Mouse (Mus musculus) limb, embryonic 10.5 days (tissue): Measurements from ENCODE around the gene Sox6. TPM values are rescaled to one million over a fixed set of nuclear protein-coding genes. Genes with fewer than 3 reads are reported as not detected.

Experiments
- DNase-seq: peaks from one replicate; pipeline ENCODE4 v3.0.0-alpha.2; 2017; ENCODE audit warnings: low spot score
- H3K27ac ChIP-seq: fragments of 300-500 bp; sonication (generic); 2 replicates; pipeline ENCODE4 v1.5.1; 2016; ENCODE audit warnings: mild to moderate bottlenecking
- H3K27me3 ChIP-seq: fragments of 300-500 bp; sonication (generic); 2 replicates; pipeline ENCODE4 v1.6.1; 2016; ENCODE audit warnings: low read depth, mild to moderate bottlenecking; ENCODE audit not compliant: poor library complexity, severe bottlenecking
- H3K36me3 ChIP-seq: fragments of 300-500 bp; sonication (generic); 2 replicates; pipeline ENCODE4 v1.6.1; 2016; ENCODE audit warnings: mild to moderate bottlenecking, moderate library complexity
- H3K4me1 ChIP-seq: fragments of 300-500 bp; sonication (generic); 2 replicates; pipeline ENCODE4 v1.6.1; 2016
- H3K4me3 ChIP-seq: fragments of 300-500 bp; sonication (generic); 2 replicates; pipeline ENCODE4 v1.5.1; 2016; ENCODE audit warnings: mild to moderate bottlenecking, moderate library complexity
- H3K9me3 ChIP-seq: fragments of 300-500 bp; sonication (generic); replicated peaks from 2 replicates; pipeline ENCODE4 v1.6.1; 2016; ENCODE audit warnings: mild to moderate bottlenecking
- WGBS: fragments of 180-500 bp; shearing (Covaris S2); methylation state at CpG from one replicate; pipeline ENCODE4 v1.1.7; 2016; 5-methylcytosine and 5-hydroxymethylcytosine counted together
- polyA plus RNA-seq: library from polyadenylated mRNA; unstranded; fragments of >200 nt; fragmentation: Nextera tagmentation; extraction: Ambion mirVana; gene quantifications from 2 replicates; pipeline ENCODE4 v1.2.1, GENCODE M21; 2016

The Sox6 gene
- polyA plus RNA-seq, 1 experiment from 2014 or later: 23.7 TPM

DNA sequence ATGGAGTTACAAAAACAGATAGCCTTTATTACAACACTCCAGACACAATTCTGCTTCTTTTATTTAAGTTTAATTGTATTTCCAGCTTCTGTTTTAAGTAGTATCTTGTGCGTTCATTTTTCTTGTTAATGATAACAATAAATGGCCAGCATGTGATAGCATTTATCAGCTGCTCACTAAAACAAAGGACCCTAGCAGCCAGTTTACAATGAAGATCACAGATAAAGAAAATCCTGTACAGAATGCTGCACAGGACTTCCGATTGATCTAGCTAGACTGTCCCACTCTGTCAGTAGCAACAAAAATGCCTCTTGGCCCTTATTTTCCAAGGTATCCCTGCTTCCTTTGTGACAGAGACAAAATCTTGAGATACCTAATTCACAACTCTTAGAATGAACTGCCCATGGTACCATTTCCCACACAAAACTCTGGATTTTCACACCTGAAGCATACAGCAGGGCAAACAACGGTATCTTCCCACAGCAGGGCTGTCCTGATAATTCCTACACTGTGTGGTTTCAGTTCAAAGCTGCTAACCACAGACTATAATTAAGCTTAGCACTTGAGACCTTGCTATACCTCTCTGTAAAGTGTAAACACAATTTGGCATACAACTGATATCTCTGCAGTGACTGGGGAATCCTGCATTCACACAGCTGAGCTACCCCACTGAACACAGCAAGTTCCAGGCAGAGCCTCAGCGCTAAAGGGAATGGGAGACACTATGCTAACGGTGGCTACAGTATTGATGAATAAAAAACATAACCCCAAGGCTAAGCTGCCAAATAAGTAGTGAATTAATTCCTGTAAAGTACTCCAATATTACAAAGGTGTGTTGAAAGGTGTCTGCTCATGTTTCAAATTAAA is 134.4 kb downstream of the Sox6 start:
- peaks cover 27% of the 10 kb centered on the region for H3K4me1 ChIP-seq
- peaks cover 47% of the 10 kb centered on the region for H3K27me3 ChIP-seq
- H3K36me3 ChIP-seq: no peaks in the 10 kb centered on the region
- no peak for DNase-seq
- WGBS: 56% methylated on average over 5 of the region's 5 CpGs
- H3K4me3 ChIP-seq: no peak overlapping the region
- H3K9me3 ChIP-seq: no peaks in the 10 kb centered on the region
- H3K27ac ChIP-seq: no peak overlapping the region

DNA sequence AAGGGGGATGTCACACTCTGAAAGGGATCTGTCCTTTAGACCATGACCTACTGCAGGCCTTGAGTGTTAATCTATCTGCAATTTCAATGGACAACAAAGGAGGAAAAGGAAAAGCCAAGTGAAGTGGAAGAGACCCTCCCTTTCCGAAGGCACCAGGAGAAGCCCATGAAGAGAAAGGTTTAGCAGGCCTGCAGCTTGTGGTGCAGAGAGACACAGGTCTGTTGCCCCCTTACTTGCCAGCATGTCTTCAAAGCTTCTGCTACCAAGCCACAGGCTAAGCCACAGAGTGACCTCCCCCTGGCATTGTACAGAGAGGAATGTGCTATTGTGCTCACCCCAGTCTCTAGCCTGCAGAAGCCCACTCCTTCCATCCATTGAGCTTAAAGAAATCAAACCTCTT is 135.2 kb downstream of the Sox6 start:
- Histone ChIP-seq H3K9me3 (no peaks in the 10 kb centered on the region), H3K27me3 (peaks cover 52% of the 10 kb centered on the region), H3K4me3 (no peak overlapping the region), H3K36me3 (no peaks in the 10 kb centered on the region), H3K4me1 (peaks cover 27% of the 10 kb centered on the region), H3K27ac (no peak overlapping the region)
- no peak for DNase-seq
- WGBS: 82% methylated on average over 1 of the region's 1 CpGs

DNA sequence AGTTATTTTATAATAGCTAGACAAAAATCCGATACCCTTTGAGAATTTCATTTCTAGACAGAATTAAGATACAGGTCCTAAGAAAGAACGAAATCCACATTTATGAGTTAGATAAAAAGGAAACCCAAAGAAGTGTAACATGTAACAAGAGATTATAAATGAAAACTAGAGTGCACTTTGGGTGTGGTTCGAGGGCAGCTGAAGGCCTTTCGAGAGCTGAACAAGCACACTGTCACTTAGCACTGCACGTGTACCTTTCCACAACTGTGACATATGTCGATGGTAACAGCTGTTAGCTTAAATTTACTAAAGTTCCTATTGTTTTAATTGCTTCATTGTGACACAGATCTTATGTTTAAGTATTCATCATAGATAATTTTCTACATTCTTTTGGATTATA is 142.8 kb downstream of the Sox6 start:
- peaks cover 70% of the 10 kb centered on the region for H3K27me3 ChIP-seq
- H3K27ac ChIP-seq: no peak overlapping the region
- DNase-seq: no peak
- peaks cover 38% of the 10 kb centered on the region for H3K4me1 ChIP-seq
- H3K4me3 ChIP-seq: no peak overlapping the region
- H3K9me3 ChIP-seq: no peaks in the 10 kb centered on the region
- 89% methylated on average over 6 of the region's 6 CpGs for WGBS
- no peaks in the 10 kb centered on the region for H3K36me3 ChIP-seq

DNA sequence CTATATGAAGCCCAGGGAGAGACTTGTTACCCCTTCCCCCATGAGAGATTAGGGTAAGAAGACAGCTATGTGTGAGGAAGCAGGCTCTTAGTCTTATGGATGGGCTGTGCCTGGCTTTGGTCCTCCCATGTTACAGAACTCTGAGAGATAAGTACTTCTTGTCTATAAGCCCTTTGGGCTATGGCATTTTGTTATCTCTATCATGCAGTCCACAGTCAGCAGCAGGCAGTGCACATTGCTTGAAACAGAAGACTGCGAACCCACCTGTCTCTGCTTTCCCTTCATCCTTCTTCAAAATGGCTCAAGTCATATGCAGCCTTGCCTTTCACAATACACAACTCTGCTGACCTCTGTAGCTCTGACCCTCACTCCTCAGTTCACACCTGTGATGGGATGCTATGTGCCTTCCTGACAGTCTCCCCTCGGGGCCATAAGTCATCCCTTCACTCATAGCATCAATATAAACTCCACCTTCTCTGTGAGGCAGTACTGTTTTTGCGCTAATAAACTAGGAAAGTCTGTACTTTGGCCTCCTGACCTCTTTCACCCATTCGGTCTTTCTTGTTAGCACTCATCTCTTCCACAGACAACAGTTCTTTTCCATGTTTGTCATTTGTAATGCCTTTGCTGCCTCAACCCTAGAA is 143.4 kb downstream of the Sox6 start:
- WGBS: 80% methylated on average over 4 of the region's 4 CpGs
- Histone ChIP-seq H3K27me3 (peaks cover 65% of the 10 kb centered on the region), H3K9me3 (no peaks in the 10 kb centered on the region), H3K36me3 (no peaks in the 10 kb centered on the region), H3K4me3 (no peak overlapping the region), H3K27ac (no peak overlapping the region), H3K4me1 (peaks cover 45% of the 10 kb centered on the region)
- no peak for DNase-seq

DNA sequence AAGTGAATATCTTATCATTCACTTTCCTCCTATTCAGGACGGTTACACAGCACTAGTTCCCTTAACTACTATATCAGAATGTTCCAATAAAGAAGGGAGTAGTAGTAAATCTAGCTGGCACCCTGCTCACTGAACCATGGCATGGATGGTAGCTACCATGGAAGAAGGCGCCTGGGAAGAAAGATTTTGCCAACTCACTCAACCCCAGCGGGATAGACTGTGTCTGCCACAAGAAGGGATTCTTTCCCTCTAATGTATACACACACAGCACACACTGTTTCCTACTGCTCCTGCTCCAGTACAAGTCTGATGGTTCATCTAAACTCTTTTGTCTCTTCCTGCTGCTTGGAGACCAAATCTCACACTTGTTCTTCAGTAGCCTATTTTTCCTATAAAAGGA is 147.1 kb downstream of the Sox6 start:
- H3K4me3 ChIP-seq: no peak overlapping the region
- no peak for DNase-seq
- WGBS: 88% methylated on average over 3 of the region's 3 CpGs
- H3K9me3 ChIP-seq: no peaks in the 10 kb centered on the region
- H3K36me3 ChIP-seq: no peaks in the 10 kb centered on the region
- no peak overlapping the region for H3K27ac ChIP-seq
- peaks cover 40% of the 10 kb centered on the region for H3K4me1 ChIP-seq
- peaks cover 66% of the 10 kb centered on the region for H3K27me3 ChIP-seq

DNA sequence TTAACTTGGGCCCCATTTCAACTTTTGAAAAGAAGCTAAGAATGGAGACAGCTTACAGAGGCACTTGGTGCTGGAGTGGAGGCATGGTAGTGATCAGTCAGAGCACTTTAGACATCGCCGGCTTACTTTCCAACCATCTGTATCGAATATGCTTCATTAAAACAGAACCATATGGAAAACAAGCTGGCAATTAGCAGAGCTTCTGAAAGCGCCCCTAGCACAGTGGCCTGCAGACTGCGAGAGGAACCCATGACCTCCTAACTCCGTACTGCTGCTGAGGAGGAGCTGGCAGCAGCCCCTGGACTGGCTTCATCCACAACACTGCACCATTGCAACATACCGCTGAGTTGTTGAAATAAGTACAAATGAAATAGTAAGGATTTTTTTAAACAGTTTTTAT is 148.7 kb downstream of the Sox6 start:
- DNase-seq: peak; percentile 59
- H3K27me3 ChIP-seq: peaks cover 71% of the 10 kb centered on the region
- H3K36me3 ChIP-seq: no peaks in the 10 kb centered on the region
- H3K9me3 ChIP-seq: no peaks in the 10 kb centered on the region
- H3K4me1 ChIP-seq: peaks cover 29% of the 10 kb centered on the region
- H3K4me3 ChIP-seq: no peak overlapping the region
- H3K27ac ChIP-seq: no peak overlapping the region
- 32% methylated on average over 7 of the region's 7 CpGs for WGBS

DNA sequence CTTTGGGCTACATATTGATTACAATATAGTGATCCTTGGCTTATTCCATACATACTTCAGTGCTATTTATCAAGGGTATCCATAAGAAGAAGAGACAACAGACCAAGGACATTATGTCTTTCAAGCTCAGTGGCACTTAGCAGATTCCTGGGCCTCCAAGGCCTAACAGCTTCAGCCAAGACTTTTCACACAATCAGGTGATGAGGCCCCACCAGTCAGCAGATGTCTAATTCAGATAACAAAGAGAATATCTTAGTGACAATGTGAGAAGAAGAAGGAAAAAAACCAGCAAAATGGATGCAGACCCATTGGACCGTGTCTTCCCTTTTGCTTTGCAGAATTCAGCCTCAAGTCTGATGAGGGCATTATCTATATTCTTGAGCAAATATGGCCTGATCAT is 150.0 kb downstream of the Sox6 start:
- DNase-seq: no peak
- Histone ChIP-seq H3K4me1 (peaks cover 20% of the 10 kb centered on the region), H3K27ac (no peak overlapping the region), H3K36me3 (no peaks in the 10 kb centered on the region), H3K4me3 (no peak overlapping the region), H3K27me3 (peaks cover 58% of the 10 kb centered on the region), H3K9me3 (no peaks in the 10 kb centered on the region)
- WGBS: 97% methylated on average over 1 of the region's 1 CpGs

DNA sequence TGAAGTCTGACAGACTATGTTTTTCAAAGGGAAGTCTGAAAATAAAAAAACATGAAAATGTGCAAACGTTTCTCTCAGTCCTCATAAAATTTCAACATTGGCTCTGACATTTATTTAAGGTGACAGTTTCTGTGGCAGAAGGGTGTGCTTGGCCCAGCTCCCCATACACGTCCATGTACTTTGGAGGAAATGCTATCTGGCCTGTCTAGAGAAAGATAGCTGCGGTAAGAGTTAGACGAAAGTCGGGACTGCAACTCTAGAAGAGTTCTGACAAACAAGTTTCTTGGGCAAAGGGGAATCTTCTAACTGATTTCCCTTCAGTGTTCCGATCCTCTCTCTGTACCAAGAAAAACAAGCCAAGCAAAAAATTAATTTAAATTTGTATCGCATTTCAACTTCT is 150.5 kb downstream of the Sox6 start:
- H3K27me3 ChIP-seq: peaks cover 53% of the 10 kb centered on the region
- H3K27ac ChIP-seq: no peak overlapping the region
- WGBS: 89% methylated on average over 7 of the region's 7 CpGs
- H3K36me3 ChIP-seq: no peaks in the 10 kb centered on the region
- H3K9me3 ChIP-seq: no peaks in the 10 kb centered on the region
- H3K4me3 ChIP-seq: no peak overlapping the region
- no peak for DNase-seq
- H3K4me1 ChIP-seq: peaks cover 18% of the 10 kb centered on the region

DNA sequence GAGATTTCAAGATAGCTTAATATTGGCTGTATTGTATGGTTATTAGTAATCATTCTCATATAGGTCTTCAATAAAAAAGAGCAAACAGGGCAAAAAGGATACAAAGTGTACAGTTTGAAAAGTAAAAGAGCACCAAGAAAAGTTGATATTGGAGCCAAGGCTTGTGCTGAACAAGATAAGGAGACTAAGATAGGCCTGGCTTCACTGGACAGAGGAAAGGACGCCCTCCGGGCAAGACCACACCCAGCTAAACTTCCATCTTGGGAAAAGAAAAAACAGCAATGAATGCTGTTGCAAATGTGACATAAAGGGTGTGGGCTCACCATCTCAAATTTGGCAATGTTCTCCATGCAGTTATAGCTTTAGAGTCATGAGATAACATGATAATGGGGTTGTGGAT is 165.7 kb downstream of the Sox6 start:
- DNase-seq: no peak
- H3K36me3 ChIP-seq: no peaks in the 10 kb centered on the region
- H3K4me3 ChIP-seq: no peak overlapping the region
- no peak overlapping the region for H3K27ac ChIP-seq
- 91% methylated on average over 2 of the region's 2 CpGs for WGBS
- peaks cover 4% of the 10 kb centered on the region; the same call in 1 of the 2 replicates for H3K27me3 ChIP-seq
- peaks cover 13% of the 10 kb centered on the region for H3K4me1 ChIP-seq
- H3K9me3 ChIP-seq: no peaks in the 10 kb centered on the region

DNA sequence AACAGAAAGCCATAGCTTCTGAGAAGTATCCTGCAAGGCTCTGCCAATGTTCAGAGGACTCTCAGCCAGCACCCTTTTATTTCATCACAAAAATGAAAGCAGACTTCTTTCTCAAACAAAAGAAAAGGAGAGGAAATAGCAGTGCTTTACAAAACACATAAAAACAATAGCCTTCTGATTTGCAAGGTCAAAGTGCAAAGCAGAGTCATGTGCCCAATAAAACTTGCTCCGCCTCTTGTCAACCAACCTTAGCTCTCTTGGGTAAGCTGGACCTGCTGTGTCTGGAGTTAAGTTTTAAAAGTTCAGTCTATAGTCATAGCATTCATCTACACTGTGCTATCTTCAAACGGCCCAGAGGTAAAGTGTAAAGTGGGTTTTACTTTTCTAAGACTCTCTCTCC is 170.1 kb downstream of the Sox6 start:
- peaks cover 41% of the 10 kb centered on the region for H3K4me1 ChIP-seq
- no peak for DNase-seq
- no peaks in the 10 kb centered on the region for H3K27me3 ChIP-seq
- H3K36me3 ChIP-seq: no peaks in the 10 kb centered on the region
- no peak overlapping the region for H3K4me3 ChIP-seq
- H3K27ac ChIP-seq: peak overlapping the region; percentile 4; the same call in 1 of the 2 replicates
- H3K9me3 ChIP-seq: no peaks in the 10 kb centered on the region
- 70% methylated on average over 2 of the region's 2 CpGs for WGBS

DNA sequence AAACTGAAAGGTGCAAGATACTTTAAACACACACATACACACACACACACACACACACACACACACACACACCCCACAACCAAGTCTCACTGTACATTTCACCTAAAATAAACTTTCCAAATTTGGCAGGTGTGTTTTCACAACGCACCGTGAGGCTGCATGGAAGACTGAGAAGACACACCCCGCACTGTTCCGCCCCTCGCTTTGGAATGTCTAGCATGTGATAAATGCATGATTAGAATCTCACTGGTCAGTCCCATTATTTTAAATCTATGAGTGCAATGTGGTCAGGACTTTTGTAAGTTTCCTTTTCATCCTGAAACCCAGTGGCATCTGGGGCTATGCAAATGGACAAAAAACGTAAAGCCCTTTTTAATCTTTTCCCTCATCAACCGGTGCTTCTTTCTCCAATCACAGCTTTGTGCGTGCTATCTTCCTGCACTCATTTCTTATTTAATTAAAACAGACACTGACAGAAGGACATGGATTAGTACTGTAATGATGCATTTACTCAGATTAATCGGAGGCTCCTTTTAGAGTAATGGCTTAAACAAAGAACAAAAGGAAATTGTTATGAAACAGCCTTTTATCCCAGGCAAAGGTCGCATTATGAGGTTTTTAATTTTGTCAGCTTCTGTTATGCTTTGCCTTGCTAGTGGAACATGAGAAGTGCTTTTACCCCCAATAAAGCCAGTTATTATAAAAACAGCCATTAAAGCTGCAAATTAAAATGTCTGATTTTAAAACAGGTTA is 170.9 kb downstream of the Sox6 start:
- DNase-seq: no peak
- H3K4me3 ChIP-seq: no peak overlapping the region
- peaks cover 41% of the 10 kb centered on the region for H3K4me1 ChIP-seq
- no peaks in the 10 kb centered on the region for H3K9me3 ChIP-seq
- H3K27ac ChIP-seq: peak overlapping the region; percentile 4; the same call in 1 of the 2 replicates
- H3K36me3 ChIP-seq: no peaks in the 10 kb centered on the region
- no peaks in the 10 kb centered on the region for H3K27me3 ChIP-seq
- WGBS: 59% methylated on average over 10 of the region's 10 CpGs

DNA sequence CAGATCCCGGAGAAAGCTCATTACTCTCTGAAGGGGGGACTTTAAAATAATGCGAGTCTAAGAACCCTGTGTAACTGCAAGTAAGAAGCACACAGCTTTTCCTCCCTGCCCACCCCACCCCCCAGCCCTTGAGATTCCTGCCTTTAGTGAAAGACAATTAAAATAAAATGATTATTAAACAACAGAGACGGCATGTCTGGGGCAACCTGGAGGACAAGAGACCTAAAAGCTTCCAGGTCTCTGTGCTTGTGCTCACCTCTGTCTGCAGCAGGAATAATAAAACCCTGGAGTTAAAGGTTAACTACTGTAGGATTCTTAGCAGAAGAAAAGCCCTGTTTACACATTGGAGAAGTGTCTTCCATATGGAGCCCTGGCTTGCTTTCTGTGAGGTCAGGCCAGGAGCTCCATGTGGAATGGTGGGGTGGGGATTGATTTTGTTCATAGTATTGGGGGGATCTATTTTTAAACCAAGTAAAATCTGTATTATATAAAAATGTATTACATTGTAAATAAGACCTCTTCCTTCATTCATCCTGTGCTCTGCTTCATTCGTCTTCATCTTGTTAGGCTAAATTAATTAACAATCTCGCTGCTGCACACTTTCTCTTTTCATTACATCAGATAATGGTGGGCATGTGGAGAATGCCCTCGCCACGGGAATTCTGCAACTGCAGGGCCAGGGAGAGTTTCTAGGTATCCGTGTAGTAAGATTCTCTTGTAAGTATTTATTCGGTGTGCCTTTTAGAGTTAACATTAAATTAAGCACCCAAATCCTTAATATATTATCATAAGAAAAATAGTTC is 171.7 kb downstream of the Sox6 start:
- DNase-seq: no peak

More for the DNA sequence above, 171.7 kb downstream of the Sox6 start:
- no peaks in the 10 kb centered on the region for H3K9me3 ChIP-seq
- H3K27me3 ChIP-seq: no peaks in the 10 kb centered on the region
- WGBS: 37% methylated on average over 9 of the region's 9 CpGs
- H3K4me3 ChIP-seq: no peak overlapping the region
- H3K4me1 ChIP-seq: peaks cover 41% of the 10 kb centered on the region
- H3K36me3 ChIP-seq: no peaks in the 10 kb centered on the region
- peak overlapping the region; percentile 36; the same call in 1 of the 2 replicates for H3K27ac ChIP-seq
